Mouse (Mus musculus) megakaryocyte progenitor cell, adult 5-6 weeks (primary cell): ENCODE measurements at regions not wholly inside any gene's neighbourhood (a gene's known extent, or its start where the extent isn't known, plus 50 kb on each side); places are given as distances from the start of the nearest gene placed in this dataset.

ENCODE experiments used
- ATAC-seq: replicated peaks from 2 replicates; pipeline ENCODE4 v1.8.0; 2016; ENCODE audit warnings: mild to moderate bottlenecking, moderate TSS enrichment, inconsistent platforms; ENCODE audit not compliant: poor library complexity

DNA sequence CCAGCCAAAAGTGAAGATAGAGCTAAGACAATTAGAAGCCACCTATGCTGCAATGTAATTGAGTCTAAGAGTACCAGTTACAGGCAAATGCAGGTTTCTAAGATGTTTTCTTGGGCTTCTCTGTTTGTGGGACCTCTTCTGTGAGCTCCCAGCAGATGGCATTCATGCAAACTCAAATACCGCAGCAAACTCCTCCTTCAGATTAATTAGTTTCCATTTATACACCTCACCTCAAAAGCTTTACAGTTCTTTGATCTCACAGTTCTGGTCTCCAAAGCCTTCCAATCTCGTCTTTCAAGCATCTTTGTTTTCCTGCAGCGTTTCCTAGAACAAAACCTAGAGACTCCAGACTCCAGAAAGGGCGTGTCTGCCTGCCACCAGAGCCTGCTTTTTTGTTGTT is 340.6 kb upstream of the Myt1l start:
- no peak for ATAC-seq

DNA sequence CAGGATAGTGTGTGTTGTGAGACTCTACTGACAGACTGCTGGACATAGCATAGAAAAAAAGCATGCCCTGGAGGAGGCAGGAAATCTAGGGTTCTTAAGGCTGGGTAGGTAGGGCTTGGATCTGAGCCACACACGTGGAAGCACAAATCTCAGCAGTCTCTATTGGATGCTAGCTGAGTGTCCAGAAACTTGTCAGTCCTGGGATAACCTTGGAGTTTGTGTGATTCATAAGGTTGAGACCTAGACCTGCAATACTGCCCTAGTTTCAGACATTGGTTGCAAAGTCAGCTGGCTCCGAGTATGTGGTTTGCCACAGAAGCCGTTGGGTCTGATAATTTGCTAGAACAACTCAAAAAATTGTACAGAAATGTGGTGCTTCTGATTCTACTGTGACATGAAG is 335.8 kb upstream of the Myt1l start:
- ATAC-seq: no peak

DNA sequence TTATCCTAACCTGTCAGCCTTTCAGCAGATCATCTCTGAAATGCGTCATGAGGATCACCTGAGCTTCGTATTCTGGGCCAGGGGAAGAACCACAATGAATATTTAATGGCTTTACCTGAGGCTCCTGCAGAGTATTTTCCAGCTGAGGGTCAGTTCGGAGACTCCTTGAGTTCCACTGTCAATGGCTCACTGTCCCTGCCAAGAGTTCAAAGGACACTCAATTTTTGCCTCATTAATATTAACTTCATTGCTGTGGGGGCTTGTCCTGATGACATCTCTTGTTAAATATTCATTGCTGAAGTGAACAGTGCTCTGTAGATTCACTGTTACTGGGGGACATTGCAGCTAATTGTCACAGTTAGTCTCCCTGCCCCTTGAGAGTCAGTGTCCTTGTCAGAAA is 316.2 kb upstream of the Myt1l start:
- no peak for ATAC-seq

DNA sequence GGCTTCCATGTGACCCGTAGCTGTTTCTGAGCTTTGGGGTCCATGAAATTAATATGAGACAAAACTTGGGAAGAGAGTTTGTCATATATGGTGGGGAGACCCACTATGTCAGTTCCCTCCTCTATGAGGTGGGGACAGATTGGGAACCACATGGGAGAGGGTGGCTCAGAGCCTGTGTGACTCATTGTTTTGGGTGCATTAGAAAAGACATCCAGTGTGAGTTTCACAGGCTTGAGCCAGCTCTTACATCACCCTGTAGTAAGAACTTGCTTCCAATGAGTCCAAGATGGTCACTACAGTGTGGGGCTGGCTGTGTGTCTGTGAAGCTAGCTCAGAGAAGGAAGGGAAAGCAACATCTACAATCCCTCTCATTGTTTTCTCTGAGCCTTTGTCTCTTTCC is 314.6 kb upstream of the Myt1l start:
- ATAC-seq: no peak

DNA sequence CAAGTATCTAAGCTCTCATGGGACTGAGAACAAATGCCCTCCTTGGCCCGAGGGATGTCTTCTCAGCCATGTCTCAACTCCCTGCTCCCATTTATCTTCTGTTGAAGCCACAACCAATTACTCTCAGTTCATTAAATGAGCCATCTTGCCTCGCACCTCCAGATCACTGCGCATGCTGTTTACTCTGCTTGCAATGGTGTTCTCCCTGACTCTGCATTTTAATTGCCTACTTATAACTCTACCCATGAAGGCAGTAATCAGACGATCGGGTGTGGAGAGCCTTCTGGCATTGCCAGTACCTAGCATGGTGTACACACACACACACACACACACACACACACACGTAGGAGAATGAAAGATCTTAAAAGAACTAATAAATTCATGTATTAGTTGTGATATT is 306.1 kb upstream of the Myt1l start:
- no peak for ATAC-seq

DNA sequence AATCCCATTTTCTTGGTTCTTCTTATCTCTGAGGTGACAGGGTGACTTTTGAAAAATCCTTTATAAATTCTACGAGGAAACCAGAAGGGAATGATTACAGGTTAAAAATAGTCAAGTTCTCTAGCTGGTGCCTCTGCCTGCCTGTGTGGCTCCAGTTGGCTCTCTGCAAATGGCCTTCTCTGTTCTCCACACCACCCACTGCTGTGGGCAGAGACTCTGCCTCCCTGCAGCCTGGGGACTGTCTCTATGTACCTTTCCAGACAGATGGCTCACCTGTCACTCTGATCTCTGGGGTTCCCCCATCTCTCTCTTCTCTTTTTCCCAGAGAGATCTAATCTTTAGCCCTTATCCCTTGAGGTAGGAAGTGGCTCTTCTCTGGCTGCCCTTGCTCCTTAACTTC is 302.2 kb upstream of the Myt1l start:
- no peak for ATAC-seq

DNA sequence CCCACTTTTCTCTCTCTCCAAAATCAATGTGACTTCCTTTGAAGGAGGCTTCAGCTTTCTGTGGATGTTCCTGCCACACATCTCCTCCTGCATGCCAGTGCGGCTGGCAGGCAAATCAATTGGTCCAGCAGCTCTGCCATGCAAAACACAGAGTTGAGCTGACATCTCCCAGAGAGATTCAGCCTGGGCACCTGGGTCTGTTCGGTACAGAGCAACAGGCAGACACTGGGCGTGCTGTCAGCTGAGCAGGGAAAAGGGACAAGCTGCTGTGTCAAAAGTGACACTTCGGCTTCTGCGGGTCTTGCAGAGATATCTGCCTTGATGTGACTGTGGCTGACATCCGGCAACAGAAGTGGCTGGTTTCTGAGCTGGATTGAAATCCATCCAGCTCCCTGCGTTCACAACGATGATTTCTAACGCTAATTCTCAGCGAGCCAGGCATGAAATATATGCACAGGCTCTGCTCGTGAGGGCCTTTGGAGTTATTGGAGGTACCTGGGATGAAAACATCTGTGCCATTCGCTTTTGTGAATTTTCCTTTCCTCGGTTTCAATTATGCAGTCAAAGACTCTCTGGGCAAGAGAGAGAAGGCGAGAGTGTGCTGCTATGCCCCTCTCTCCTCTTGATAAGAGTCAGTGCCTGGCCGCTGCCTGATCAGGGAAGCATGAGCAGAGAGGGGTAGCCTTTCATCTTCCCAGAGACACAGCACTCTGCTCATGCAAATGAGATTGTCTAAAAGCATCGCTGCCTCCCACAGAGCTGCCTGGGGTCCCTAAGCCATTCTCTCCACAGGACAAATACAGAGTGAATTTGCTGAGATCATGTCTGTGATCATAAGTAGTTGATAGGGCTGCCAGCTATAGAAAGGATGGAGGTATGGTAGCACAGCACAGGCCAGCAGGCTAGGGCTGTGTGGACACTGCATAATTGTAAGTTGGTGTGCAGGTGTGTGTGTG is 295.4 kb upstream of the Myt1l start:
- no peak for ATAC-seq

DNA sequence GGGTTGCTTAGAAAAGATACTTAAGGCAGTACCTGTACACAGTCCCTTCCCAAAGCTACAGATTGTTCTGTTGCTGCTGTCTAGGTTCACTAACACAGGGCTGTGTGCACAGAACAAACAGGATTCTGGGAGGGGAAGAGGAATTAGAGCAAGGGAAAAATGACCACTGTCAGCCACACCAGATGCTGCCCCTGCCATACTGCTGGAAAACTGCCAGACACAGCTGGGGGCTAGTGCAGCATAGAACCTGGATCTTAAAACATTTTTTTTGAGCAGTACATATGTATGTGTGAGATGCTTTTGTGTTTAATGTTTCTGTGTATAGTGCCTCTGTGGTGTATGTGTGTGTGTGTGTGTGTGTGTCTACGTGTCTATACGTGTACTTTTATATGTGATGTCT is 291.7 kb upstream of the Myt1l start:
- ATAC-seq: no peak

DNA sequence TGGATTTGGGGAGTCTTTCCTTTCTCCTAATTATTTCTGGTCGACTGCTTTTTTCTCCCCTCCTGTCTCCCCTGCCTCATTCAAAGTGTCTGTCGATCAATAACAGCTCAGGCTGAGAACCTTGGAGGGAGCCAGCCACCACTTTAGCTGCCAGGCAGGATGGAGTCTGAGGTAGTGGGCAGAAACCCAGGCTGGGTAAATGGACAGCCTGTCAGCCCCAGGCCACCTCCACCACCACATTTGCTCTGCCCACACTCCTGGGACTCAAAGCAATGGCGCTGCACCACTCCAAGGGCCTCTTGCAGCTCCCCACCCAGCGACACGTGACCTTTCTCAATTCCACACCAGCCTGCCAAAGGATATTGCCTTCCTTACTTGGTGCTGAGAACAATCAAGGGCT is 290.7 kb upstream of the Myt1l start:
- no peak for ATAC-seq

DNA sequence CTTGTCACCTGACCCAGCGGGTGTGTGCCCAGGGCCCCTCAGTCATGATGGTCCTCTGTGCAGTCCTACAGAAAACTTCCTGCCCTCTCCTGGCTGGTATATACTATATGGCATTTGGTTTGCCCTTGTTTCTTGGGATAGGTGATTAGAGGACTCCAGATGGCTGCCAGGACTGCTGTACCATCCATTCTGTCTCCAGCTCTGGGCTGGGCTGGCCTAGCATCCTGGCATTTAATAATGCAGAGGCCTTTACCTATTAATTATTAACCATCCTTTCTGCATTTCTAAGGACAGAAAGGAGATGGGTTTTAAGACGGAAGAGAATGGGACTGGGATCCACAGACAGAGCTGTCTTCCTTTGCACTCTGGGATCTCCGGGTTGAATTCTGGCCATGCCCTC is 288.7 kb upstream of the Myt1l start:
- no peak for ATAC-seq

DNA sequence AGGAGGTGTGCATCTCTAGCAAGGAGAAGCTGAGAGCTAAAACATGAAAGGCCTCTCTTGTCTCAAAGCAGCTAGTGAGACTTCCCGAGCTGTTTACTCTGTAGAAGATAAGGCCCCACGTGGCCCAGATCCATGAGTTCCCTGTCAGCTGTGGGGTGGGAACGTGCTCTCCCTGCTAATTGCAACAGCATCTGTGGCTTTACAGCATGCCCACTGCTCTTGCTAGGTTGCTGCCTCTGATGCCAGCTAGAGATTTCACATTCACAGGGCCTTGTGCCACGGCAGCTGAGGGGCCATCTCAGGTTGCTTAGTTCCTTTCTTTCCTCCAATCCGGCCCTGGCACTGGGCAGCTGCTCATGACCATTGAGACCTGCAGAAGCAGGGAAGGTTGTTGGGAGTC is 288.2 kb upstream of the Myt1l start:
- no peak for ATAC-seq

DNA sequence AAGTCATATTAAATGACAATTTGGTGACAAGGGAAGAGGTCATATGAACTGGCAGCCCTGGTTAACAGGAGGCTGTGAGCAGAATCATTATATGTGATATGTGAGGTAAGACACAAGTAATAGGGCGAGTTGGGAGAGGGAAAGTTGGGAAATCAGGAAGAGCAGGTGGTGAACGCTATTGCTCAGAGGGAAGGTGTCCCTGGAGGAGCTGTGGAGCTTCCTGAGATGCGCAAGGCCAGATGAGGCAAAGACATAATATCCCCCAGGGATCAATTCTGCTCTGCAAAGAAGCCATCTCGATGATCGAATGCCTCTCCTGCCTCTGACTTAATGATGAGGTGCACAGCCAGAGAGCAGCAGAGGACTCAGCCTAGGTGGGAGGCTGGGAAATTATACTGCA is 285.1 kb upstream of the Myt1l start:
- ATAC-seq: no peak

DNA sequence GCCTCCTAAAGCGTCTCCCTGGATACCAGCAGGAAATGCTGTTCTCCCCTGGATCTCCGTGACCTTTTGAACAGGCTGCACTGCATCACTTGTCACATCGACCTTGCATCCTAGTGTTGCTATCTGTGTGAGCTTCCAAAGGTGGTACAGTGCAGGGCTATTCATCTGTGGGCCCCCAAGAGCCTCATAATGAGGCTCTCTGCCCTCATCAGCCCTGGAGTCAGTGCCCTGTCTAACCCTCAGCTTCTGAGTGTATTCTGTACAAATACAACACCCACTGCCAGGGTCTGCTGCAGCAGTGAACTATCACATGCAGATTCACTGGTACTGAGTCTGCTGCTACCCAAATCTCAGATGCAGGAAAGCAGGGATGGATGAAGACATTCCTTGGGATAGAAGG is 282.1 kb upstream of the Myt1l start:
- ATAC-seq: no peak

DNA sequence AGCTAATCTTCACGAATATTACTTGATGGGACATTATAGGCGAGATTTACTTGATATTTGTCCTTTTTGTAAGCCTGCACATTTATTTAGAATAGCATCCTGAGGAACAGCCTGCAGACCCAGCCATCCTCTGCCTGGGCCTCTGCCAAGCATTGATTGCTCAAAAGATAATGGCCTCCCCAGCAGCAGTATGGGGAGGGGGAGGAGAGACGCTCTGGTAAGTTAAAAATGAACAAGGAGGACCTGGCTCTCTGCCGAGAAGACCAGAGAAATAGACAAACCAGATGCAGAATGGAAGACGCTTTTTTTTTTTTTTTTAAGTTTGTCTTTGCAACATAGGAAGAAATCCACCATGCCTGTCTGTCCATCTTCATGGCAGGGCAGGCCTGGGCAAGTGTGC is 280.8 kb upstream of the Myt1l start:
- no peak for ATAC-seq

DNA sequence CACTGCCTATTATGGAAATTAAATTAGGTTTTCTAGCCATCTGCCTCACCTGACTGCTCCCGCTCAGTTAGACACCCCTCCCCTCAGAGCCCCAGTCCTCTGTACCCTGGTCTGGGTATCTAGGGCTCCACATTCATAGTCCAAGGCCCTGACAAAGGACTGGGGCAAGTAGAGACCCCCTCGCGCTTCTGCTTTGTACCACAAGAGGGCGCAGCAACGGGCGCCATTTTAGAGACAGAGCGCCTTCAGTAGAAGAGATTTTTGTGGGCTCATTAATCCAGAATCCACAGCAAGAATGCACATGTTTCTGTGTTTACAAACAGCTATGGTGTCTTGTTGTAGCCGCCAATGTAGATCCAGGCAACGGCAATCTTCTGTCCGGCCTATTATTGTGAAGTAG is 279.7 kb upstream of the Myt1l start:
- ATAC-seq: no peak

DNA sequence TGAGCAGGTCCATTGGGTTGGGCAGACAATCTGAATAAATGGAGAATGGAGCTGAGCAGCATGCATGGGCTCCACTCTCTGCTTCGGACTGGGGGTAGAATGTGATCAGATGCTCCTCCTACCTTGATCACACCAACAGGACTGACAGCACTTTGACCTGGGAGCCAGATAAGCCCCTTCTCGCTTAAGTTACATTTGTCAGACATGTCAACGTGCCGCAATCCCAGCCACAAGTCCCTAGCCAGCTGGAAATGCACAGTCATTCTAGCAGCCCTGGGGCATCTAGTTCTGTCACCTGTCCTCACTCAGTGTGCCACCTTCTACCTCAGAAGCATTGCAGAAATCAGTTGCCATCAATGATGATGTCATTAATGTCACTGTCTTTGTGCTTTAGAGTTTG is 272.1 kb upstream of the Myt1l start:
- ATAC-seq: no peak

DNA sequence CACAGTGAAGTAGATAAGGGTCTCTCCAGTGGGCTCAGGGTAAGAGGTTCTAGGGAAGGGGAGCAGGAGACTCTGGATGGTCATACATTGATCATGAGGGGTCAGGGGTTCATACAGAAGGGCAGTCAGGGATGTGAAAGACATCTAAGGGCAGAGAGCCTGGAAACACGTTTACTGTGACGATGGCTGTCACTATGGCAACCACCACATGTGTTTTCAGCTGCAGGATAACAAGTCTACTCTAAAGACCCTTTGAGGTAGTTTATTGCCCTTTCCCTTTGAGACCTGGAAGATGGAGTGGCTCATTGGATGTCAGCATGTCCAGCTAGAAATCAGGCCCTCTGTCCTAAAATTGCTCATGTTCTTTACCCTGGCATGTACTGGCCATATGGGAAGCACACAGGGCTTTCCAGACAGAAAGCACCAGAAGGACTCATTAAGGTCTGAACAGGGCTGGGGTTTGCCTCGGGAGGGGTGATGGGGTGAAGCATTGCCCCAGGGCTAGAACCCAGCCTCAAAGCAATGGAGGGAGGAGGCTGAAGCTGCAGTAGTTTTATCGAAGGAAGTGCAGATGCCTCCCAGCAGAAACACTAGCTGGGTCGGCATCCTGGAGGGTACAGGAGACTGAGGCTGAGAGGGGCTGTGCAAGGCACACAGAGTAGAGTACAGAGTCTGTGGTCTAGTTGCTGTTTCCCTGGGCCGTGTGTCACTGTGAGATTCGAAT is 271.0 kb upstream of the Myt1l start:
- no peak for ATAC-seq

DNA sequence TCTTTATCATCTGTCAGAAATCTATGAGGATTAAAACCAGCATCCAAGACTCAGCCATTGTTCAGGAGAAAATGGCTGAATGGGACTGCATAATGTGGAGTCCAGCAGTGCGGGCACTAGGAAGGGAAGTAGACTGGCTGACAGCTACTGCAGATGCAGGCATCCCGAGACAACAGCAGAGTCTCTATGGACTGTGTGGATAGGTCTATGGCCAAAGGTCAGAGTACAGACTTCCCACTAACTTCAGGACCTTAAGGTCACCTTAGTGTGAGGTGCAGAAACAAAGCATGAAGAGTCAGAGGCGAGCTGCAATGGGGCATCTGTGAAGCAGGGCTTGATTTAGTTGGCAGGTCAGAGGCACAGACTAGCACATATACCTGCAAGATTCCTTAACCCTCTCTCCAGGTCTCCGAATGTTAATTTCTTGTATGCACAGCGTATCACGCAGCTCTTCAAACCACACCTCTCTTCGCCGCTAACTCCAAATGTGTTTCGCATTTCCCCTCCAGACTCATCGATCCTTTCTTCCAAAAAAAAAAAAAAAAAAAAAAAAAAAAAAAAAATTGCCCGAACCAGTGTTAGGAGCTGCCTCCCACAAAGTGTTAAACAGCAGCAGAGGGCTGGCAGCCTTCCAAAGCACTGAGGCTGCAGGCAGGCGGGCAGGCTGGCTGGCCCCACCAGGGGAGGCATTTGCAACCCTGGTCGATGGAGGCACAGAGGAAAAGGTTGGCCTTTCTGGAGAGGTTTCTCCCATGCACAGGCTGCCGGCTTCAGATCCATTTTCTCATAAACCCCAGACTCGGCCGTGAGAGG is 270.2 kb upstream of the Myt1l start:
- no peak for ATAC-seq

DNA sequence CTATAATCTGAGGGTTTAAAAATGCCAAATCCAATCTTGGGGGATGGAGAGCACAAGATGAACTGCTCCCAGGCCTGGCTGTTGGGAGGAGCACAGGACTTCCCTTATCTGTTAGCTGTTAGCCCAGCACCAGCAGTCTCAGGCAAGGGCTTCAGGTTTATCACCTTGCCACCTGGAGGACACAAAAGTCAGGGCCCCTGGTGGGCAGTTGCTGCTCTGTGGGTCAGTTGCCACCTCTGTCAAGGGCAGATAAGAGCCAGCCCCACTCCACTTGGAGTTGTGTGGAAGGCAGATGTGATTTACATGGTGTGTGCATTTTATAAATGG is 269.7 kb upstream of the Myt1l start:
- ATAC-seq: no peak

DNA sequence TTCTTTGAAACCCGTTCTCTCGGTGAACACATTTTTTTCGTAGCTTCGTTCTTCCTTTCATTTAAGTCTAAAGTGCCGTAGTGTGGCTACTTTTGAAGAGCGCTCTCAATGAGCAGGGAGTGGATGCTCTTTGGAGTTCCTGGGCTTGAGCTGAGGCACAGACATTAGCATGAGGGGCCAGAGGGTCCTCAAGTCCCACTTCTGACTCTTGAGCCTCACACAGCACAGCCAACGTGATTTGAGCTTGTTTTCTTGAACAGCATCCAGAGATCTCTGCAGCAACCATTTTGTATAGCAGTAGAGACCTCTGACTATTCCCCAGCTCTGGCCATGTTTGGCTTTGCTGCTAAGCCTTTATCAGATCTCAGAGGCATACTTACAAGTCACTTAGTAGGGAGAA is 269.2 kb upstream of the Myt1l start:
- ATAC-seq: no peak

DNA sequence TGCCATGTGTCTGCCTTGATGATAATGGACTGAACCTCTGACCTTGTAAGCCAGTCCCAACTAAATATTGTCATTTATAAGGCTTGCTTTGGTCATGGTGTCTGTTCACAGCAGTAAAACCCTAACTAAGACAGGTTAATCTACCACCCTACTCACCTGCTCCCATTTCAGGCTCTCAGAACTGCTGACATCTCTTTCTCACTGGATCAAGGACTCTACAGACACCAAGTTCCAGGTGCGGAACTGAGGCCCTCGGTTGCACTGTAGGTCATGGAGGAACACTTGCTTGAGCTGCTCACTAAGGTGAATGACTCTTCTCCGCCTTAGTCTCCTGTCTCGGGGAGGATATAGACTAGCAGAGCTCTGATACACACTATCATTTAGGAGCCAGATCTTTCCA is 254.0 kb upstream of the Myt1l start:
- ATAC-seq: no peak

DNA sequence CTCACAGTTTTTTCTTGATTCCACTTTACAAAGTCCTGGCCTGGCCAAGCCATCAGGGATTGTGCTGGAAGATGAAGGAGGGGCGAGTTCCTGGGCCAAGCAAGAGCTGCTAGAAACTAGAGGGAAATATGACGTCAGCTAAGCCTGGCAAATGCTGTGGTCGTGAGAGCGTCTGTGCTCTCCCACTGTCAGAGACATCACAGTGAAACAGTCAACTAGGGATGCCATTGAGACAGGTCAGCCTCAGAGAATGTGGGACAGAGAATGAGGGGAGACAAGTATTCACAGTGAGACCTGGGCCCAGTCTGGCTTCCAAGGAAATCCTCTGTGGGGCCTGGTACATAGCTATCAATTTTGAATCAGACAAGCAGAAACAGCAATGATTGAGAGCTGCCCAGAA is 252.5 kb upstream of the Myt1l start:
- ATAC-seq: no peak
